Mouse (Mus musculus): ENCODE data around the gene Iqcf1.

DNA sequence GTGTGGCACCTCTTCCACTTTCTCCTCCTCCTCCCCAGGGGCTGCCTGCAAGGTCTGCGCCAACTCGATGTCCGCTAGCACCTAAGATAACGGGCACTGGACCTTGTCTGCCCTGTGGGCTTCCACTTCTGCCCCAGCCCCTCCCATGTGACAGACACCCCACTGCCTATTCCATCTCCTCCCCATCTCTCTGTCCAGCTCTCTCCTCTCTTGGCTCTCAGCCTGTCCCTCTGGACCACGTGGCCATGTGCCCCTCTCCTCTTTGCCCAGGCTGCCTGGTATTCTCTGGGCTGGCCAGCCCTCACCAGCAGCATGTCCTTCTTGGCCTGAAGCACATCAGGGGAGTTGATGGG lies 26.0 kb upstream of the Iqcf1 start:
- TF ChIP-seq TAL1 (IDR thresholded peaks at IDR 0.05; ENCODE audit: low read length), result no peak
- TF ChIP-seq GATA1 (IDR thresholded peaks at IDR 0.05; ENCODE audit: low read length), result no peak

Measured in erythroblast, embryonic 14.5 days (primary cell).